Mouse (Mus musculus): ENCODE measurements at regions not wholly inside any gene's neighbourhood (a gene's known extent, or its start where the extent isn't known, plus 50 kb on each side); places are given as distances from the start of the nearest gene placed in this dataset.

GRCm38 (mm10) chr13:90280976-90281375, 191.6 kb upstream of the Xrcc4 start:
- Histone ChIP-seq H3K4me2 (ENCODE audit: low read length) (no peak overlapping the region), H3K4me3 (ENCODE audit: control insufficient read depth in 1 of 2, insufficient read depth in 1 of 2, low read depth in 1 of 2, low read length in 2 of 2) (no peak overlapping the region), H3K27ac (replicated peaks in 1 of 2; ENCODE audit: control insufficient read depth in 1 of 2, insufficient read depth in 1 of 2, low read depth in 2 of 2, low read length in 2 of 2) (no peak overlapping the region), H3K9me3 (ENCODE audit: control insufficient read depth, low read length) (no peaks in the 10 kb centered on the region), H3K36me3 (ENCODE audit: control insufficient read depth, insufficient read depth, low read length) (no peaks in the 10 kb centered on the region), H3K4me1 (ENCODE audit: control insufficient read depth in 2 of 2, insufficient read depth in 2 of 2, low read length in 2 of 2) (peaks cover 7 to 15% of the 10 kb centered on the region in 2 experiments), H3K9ac (ENCODE audit: low read length) (no peak overlapping the region), H3K27me3 (ENCODE audit: control insufficient read depth, insufficient read depth, low read length) (no peaks in the 10 kb centered on the region)
- ATAC-seq (ENCODE audit: insufficient number of reproducible peaks, insufficient read depth, low FRiP score, low read depth): no peak

DNA sequence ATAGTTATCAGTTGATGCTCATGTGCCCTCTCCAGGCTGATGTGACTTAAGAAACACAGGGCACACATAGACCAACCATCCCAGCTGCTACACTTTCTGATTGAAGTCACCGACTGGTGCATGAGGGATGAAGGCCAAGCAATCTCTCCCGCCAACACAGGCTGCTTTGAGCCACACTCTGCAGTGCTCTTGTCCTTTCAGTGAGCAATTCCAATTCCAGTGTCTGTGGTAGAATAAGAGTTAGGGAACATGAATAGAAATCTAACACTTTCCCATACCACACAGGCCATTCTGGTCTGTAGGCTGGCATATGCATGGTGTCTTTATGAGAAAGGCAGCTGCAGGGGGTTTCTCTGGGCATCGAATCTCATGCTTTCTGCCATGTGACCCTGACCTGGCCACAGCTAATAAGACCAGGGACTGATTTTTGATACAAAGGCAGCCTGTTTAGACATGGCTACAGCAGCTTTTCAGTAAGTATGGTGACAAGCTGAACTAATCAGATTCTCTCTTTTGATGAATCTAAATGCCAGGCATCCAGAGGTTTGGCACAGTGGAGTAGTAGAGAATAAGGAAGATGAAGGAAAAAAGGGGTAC, 190.5 kb upstream of the Xrcc4 start:
- ATAC-seq (ENCODE audit: insufficient number of reproducible peaks, insufficient read depth, low FRiP score, low read depth): peak; percentile 61
- no peak overlapping the region for H3K9ac ChIP-seq (ENCODE audit: low read length)
- 43% methylated on average over 3 of the region's 3 CpGs for WGBS
- H3K27ac ChIP-seq (replicated peaks in 1 of 2; ENCODE audit: control insufficient read depth in 1 of 2, insufficient read depth in 1 of 2, low read depth in 2 of 2, low read length in 2 of 2): peak overlapping the region; percentile 82 to 85
- no peaks in the 10 kb centered on the region for H3K9me3 ChIP-seq (ENCODE audit: control insufficient read depth, low read length)
- no peak overlapping the region for H3K4me2 ChIP-seq (ENCODE audit: low read length)
- H3K4me1 ChIP-seq (ENCODE audit: control insufficient read depth in 2 of 2, insufficient read depth in 2 of 2, low read length in 2 of 2): peaks cover 7 to 15% of the 10 kb centered on the region in 2 experiments
- H3K27me3 ChIP-seq (ENCODE audit: control insufficient read depth, insufficient read depth, low read length): no peaks in the 10 kb centered on the region
- no peak overlapping the region for H3K4me3 ChIP-seq (ENCODE audit: control insufficient read depth in 1 of 2, insufficient read depth in 1 of 2, low read depth in 1 of 2, low read length in 2 of 2)
- no peaks in the 10 kb centered on the region for H3K36me3 ChIP-seq (ENCODE audit: control insufficient read depth, insufficient read depth, low read length)

GRCm38 (mm10) chr13:90279355-90279754, 189.9 kb upstream of the Xrcc4 start:
- Histone ChIP-seq H3K27me3 (ENCODE audit: control insufficient read depth, insufficient read depth, low read length) (no peaks in the 10 kb centered on the region), H3K27ac (replicated peaks in 1 of 2; ENCODE audit: control insufficient read depth in 1 of 2, insufficient read depth in 1 of 2, low read depth in 2 of 2, low read length in 2 of 2) (peak overlapping the region; percentile 82 to 85)

GRCm38 (mm10) chr13:90259071-90259742, 169.8 kb upstream of the Xrcc4 start:
- Histone ChIP-seq H3K9me3 (ENCODE audit: control insufficient read depth, low read length) (no peaks in the 10 kb centered on the region), H3K4me2 (ENCODE audit: low read length) (no peak overlapping the region), H3K4me1 (ENCODE audit: control insufficient read depth in 2 of 2, insufficient read depth in 2 of 2, low read length in 2 of 2) (no peaks in the 10 kb centered on the region), H3K4me3 (ENCODE audit: control insufficient read depth in 1 of 2, insufficient read depth in 1 of 2, low read depth in 1 of 2, low read length in 2 of 2) (no peak overlapping the region), H3K27me3 (ENCODE audit: control insufficient read depth, insufficient read depth, low read length) (no peaks in the 10 kb centered on the region), H3K27ac (replicated peaks in 1 of 2; ENCODE audit: control insufficient read depth in 1 of 2, insufficient read depth in 1 of 2, low read depth in 2 of 2, low read length in 2 of 2) (no peak overlapping the region), H3K9ac (ENCODE audit: low read length) (no peak overlapping the region), H3K36me3 (ENCODE audit: control insufficient read depth, insufficient read depth, low read length) (no peaks in the 10 kb centered on the region)
- no peak for ATAC-seq (ENCODE audit: insufficient number of reproducible peaks, insufficient read depth, low FRiP score, low read depth)
- WGBS: 77% methylated on average over 3 of the region's 3 CpGs

More at GRCm38 (mm10) chr13:90279355-90279754, 189.9 kb upstream of the Xrcc4 start:
- no peak overlapping the region for H3K4me2 ChIP-seq (ENCODE audit: low read length)
- peaks cover 7 to 15% of the 10 kb centered on the region in 2 experiments for H3K4me1 ChIP-seq (ENCODE audit: control insufficient read depth in 2 of 2, insufficient read depth in 2 of 2, low read length in 2 of 2)
- H3K36me3 ChIP-seq (ENCODE audit: control insufficient read depth, insufficient read depth, low read length): no peaks in the 10 kb centered on the region
- peak; percentile 54 for ATAC-seq (ENCODE audit: insufficient number of reproducible peaks, insufficient read depth, low FRiP score, low read depth)
- no peak overlapping the region for H3K9ac ChIP-seq (ENCODE audit: low read length)
- H3K9me3 ChIP-seq (ENCODE audit: control insufficient read depth, low read length): no peaks in the 10 kb centered on the region
- no peak overlapping the region for H3K4me3 ChIP-seq (ENCODE audit: control insufficient read depth in 1 of 2, insufficient read depth in 1 of 2, low read depth in 1 of 2, low read length in 2 of 2)

- WGBS: 38% methylated on average over 1 of the region's 1 CpGs
- Histone ChIP-seq H3K4me3 (ENCODE audit: control insufficient read depth in 1 of 2, insufficient read depth in 1 of 2, low read depth in 1 of 2, low read length in 2 of 2) (no peak overlapping the region), H3K27ac (replicated peaks in 1 of 2; ENCODE audit: control insufficient read depth in 1 of 2, insufficient read depth in 1 of 2, low read depth in 2 of 2, low read length in 2 of 2) (no peak overlapping the region), H3K4me1 (ENCODE audit: control insufficient read depth in 2 of 2, insufficient read depth in 2 of 2, low read length in 2 of 2) (no peaks in the 10 kb centered on the region), H3K9ac (ENCODE audit: low read length) (no peak overlapping the region), H3K36me3 (ENCODE audit: control insufficient read depth, insufficient read depth, low read length) (no peaks in the 10 kb centered on the region), H3K4me2 (ENCODE audit: low read length) (no peak overlapping the region), H3K9me3 (ENCODE audit: control insufficient read depth, low read length) (no peaks in the 10 kb centered on the region), H3K27me3 (ENCODE audit: control insufficient read depth, insufficient read depth, low read length) (no peaks in the 10 kb centered on the region)
- no peak for ATAC-seq (ENCODE audit: insufficient number of reproducible peaks, insufficient read depth, low FRiP score, low read depth)
These were observed 163.6 kb upstream of the Xrcc4 start for GRCm38 (mm10) chr13:90252981-90253380.

DNA sequence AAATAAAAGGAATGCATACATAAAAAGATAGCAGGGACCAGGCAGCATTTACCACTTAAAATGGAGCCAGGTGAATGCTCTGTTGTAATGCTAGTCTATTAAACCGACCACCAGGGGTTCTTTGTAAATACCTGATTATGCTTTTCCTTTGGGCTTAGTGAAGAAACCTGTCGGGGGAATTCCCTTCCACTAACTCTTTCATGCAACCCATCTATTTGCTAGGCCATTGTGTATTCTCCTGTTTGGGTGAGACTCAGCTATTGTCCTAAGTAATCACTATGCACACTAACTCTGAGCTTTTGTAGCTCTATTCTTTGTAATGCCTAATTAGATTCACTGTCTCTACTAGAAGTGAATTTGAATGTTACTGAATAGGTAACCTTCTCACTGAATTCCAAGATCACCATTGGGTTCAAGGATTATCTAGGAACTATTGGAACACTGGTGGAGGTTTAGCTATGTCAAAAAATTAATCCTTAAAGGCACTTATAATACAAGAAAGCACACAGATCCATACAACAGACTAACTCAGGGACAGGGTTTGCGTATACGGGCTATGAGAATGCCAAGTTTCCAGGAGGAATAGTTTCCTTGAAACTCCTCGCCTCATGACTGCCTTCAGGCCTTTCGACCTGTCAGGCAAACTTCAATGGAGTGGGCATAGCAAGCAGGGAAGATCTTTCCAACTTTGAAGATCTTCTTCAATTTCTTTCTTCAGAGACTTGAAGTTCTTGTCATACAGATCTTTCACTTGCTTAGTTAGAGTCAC, 156.8 kb upstream of the Xrcc4 start:
- Histone ChIP-seq H3K4me2 (ENCODE audit: low read length) (no peak overlapping the region), H3K36me3 (ENCODE audit: control insufficient read depth, insufficient read depth, low read length) (no peaks in the 10 kb centered on the region), H3K9me3 (ENCODE audit: control insufficient read depth, low read length) (0 out of 2 replicates have a peak, but pooled peaks cover 4% of the 10 kb centered on the region), H3K27ac (replicated peaks in 1 of 2; ENCODE audit: control insufficient read depth in 1 of 2, insufficient read depth in 1 of 2, low read depth in 2 of 2, low read length in 2 of 2) (no peak overlapping the region), H3K4me3 (ENCODE audit: control insufficient read depth in 1 of 2, insufficient read depth in 1 of 2, low read depth in 1 of 2, low read length in 2 of 2) (no peak overlapping the region), H3K4me1 (ENCODE audit: control insufficient read depth in 2 of 2, insufficient read depth in 2 of 2, low read length in 2 of 2) (no peaks in the 10 kb centered on the region), H3K9ac (ENCODE audit: low read length) (no peak overlapping the region), H3K27me3 (ENCODE audit: control insufficient read depth, insufficient read depth, low read length) (no peaks in the 10 kb centered on the region)
- ATAC-seq (ENCODE audit: insufficient number of reproducible peaks, insufficient read depth, low FRiP score, low read depth): no peak
- 89% methylated on average over 6 of the region's 6 CpGs for WGBS

DNA sequence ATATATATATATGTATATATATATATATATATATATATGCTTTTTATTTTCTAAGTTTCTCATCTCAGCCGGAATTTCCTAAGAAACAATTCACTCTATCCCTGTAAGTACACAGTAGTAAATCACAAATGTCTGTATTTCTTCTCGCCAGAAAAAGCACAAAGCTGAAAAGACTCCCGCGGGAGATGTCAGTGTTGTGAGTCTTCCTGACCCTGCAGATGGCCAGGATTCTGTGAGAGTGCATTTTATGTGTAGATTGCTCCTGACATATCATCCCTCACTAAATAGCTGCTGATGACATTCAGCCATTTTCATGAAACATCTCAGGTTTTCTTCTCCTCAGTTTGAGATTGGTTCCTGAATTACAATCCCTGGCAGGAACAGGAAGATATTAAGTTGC, 148.9 kb upstream of the Xrcc4 start:
- no peak overlapping the region for H3K9ac ChIP-seq (ENCODE audit: low read length)
- no peaks in the 10 kb centered on the region for H3K36me3 ChIP-seq (ENCODE audit: control insufficient read depth, insufficient read depth, low read length)
- ATAC-seq (ENCODE audit: insufficient number of reproducible peaks, insufficient read depth, low FRiP score, low read depth): no peak
- WGBS: 69% methylated on average over 4 of the region's 4 CpGs
- no peak overlapping the region for H3K4me2 ChIP-seq (ENCODE audit: low read length)
- no peaks in the 10 kb centered on the region for H3K9me3 ChIP-seq (ENCODE audit: control insufficient read depth, low read length)
- H3K27me3 ChIP-seq (ENCODE audit: control insufficient read depth, insufficient read depth, low read length): no peaks in the 10 kb centered on the region
- H3K27ac ChIP-seq (replicated peaks in 1 of 2; ENCODE audit: control insufficient read depth in 1 of 2, insufficient read depth in 1 of 2, low read depth in 2 of 2, low read length in 2 of 2): no peak overlapping the region
- H3K4me1 ChIP-seq (ENCODE audit: control insufficient read depth in 2 of 2, insufficient read depth in 2 of 2, low read length in 2 of 2): no peaks in the 10 kb centered on the region
- no peak overlapping the region for H3K4me3 ChIP-seq (ENCODE audit: control insufficient read depth in 1 of 2, insufficient read depth in 1 of 2, low read depth in 1 of 2, low read length in 2 of 2)

Measured in heart, embryonic 14.5 days (tissue).